20 mouse cellular contexts compared by ENCODE assay signal in genomic region chr2:110077655-110078054, GRCm38 (mm10).
"Had no signal": no experiment of that assay in that cellular context is flagged by ENCODE, and none has a peak within 500 bp of the region (broad histone marks: within the 10 kb centered on the region; RNA-seq: fewer than 3 reads in every experiment).

No protein-coding gene starts in this region.

- H3K9ac ChIP-seq: lung, embryonic 15.5 days; midbrain, embryonic 12.5 days; neural tube, embryonic 13.5 days; neural tube, embryonic 15.5 days; stomach, embryonic 15.5 days had no signal

- ATAC-seq: lung, postnatal 0 days; midbrain, embryonic 16.5 days had no signal

- DNase-seq: lung, adult 18-20 months; lung, postnatal 4 days; midbrain, embryonic 14.5 days; retina, postnatal 1 day; right cerebral cortex, adult 18-20 months; right cerebral cortex, postnatal 25 days; right cerebral cortex, postnatal 4 days; thymus, adult 2 months; thymus, postnatal 25 days; thymus, postnatal 4 days had no signal

- H3K4me1 ChIP-seq: lung, embryonic 15.5 days; midbrain, embryonic 10.5 days; midbrain, embryonic 12.5 days; neural tube, embryonic 13.5 days; neural tube, embryonic 15.5 days; stomach, embryonic 15.5 days had no signal

- H3K27me3 ChIP-seq: lung, embryonic 15.5 days; midbrain, embryonic 12.5 days; neural tube, embryonic 13.5 days; neural tube, embryonic 15.5 days; stomach, embryonic 15.5 days had no signal

- H3K27ac ChIP-seq: lung, embryonic 15.5 days; midbrain, embryonic 10.5 days; midbrain, embryonic 12.5 days; neural tube, embryonic 13.5 days; neural tube, embryonic 15.5 days; stomach, embryonic 15.5 days; stomach, postnatal 0 days had no signal

- H3K4me2 ChIP-seq: lung, embryonic 15.5 days; midbrain, embryonic 12.5 days; neural tube, embryonic 13.5 days; neural tube, embryonic 15.5 days; stomach, embryonic 15.5 days had no signal

- H3K4me3 ChIP-seq: lung, embryonic 15.5 days; midbrain, embryonic 10.5 days; midbrain, embryonic 12.5 days; myocyte; neural tube, embryonic 13.5 days; neural tube, embryonic 15.5 days; stomach, embryonic 15.5 days had no signal

- H3K36me3 ChIP-seq: lung, embryonic 15.5 days; midbrain, embryonic 10.5 days; midbrain, embryonic 12.5 days; neural tube, embryonic 13.5 days; neural tube, embryonic 15.5 days; stomach, embryonic 15.5 days had no signal

- H3K9me3 ChIP-seq: lung, embryonic 15.5 days; midbrain, embryonic 10.5 days; midbrain, embryonic 12.5 days; neural tube, embryonic 13.5 days; neural tube, embryonic 15.5 days; stomach, embryonic 15.5 days had no signal
